Comparison of ENCODE assay signal across 20 mouse cellular contexts in genomic region chr1:22245748-22246147, GRCm38 (mm10).
A peak's percentile ranks its signal among the peaks of the same experiment; 100 is the strongest.
DNase-seq lines count a peak whose midpoint lies in the region; TF ChIP-seq lines count a peak whose summit lies in the region.
"Had no signal": no experiment of that assay in that cellular context is flagged by ENCODE, and none has a peak within 500 bp of the region (broad histone marks: within the 10 kb centered on the region; RNA-seq: fewer than 3 reads in every experiment).

No protein-coding gene starts in this region.

- no peak overlapping the region for H3K4me3 ChIP-seq in layer of hippocampus, adult 2 months
- H3K4me3 ChIP-seq: embryonic facial prominence, embryonic 10.5 days; embryonic facial prominence, embryonic 12.5 days; forebrain, embryonic 13.5 days; forebrain, embryonic 15.5 days had no signal

- no peak for DNase-seq in layer of hippocampus, adult 2 months (ENCODE audit: low spot score in 2 of 2)
- no peak for DNase-seq in layer of hippocampus, postnatal 14 days (ENCODE audit: low spot score in 2 of 2)
- DNase-seq in right cerebral cortex, adult 18-20 months: peak; percentile 45
- DNase-seq in right cerebral cortex, postnatal 10 days (ENCODE audit: low spot score in 2 of 2): no peak
- peak; percentile 78 for DNase-seq in brain, adult 2 months (ENCODE audit: low read depth, low spot score)
- peak; percentile 68 for DNase-seq in telencephalon, adult 2 months (ENCODE audit: low read depth, low spot score)
- DNase-seq in adrenal gland, postnatal 36 days: no peak
- DNase-seq: adrenal gland, adult 2 months; adrenal gland, postnatal 10 days; adrenal gland, postnatal 25 days; cerebellum, adult 11 months; cerebellum, adult 18-20 months; cerebellum, adult 8-10 months; cerebellum, adult 9-11 months; cerebellum, postnatal 14 days; forebrain, postnatal 0 days had no signal

- H3K27ac ChIP-seq in layer of hippocampus, adult 2 months: 0 out of 2 replicates have a peak overlapping the region, but pooled peaks have one; percentile 39
- H3K27ac ChIP-seq: embryonic facial prominence, embryonic 10.5 days; embryonic facial prominence, embryonic 12.5 days; forebrain, embryonic 13.5 days; forebrain, embryonic 15.5 days had no signal

- no peak for TF ChIP-seq CTCF in layer of hippocampus, adult 2 months (conservative IDR thresholded peaks at IDR 0.05)

Comparison
In these comparisons a context has a peak if more than half of its experiments do, and no peak if none do; other contexts are left out.
1. DNase-seq: peak in right cerebral cortex, adult 18-20 months (single experiment), brain, adult 2 months (single experiment) and telencephalon, adult 2 months (single experiment); none in layer of hippocampus, adult 2 months (0 of 2), layer of hippocampus, postnatal 14 days (0 of 2), right cerebral cortex, postnatal 10 days (0 of 2) and adrenal gland, postnatal 36 days (0 of 2).